Mouse (Mus musculus): ENCODE data around the gene Sult6b2.

- TF ChIP-seq CTCF (IDR thresholded peaks at IDR 0.05; ENCODE audit: low read depth, low read length) (no peak), POLR2A (IDR thresholded peaks at IDR 0.05; ENCODE audit: borderline replicate concordance, low read depth, low read length) (no peak)
Measured at GRCm38 (mm10) chr6:142758562-142758961, 45.7 kb downstream of the Sult6b2 start.

Data from bone marrow macrophage, adult 2 months (primary cell).